ENCODE assay signal across 8 mouse cellular contexts in genomic region chr5:123906976-123907630, GRCm38 (mm10). TPM values are rescaled to one million over a fixed set of nuclear protein-coding genes. Genes with fewer than 3 reads are reported as not detected.
A peak's percentile ranks its signal among the peaks of the same experiment; 100 is the strongest.
DNase-seq lines count a peak whose midpoint lies in the region; ATAC-seq and TF ChIP-seq lines count a peak whose summit lies in the region.

Gene Denr (plus strand): TSS chr5:123907175.

- H3K27me3 ChIP-seq in heart, embryonic 11.5 days (ENCODE audit: control insufficient read depth, insufficient read depth, low read length) = no peaks in the 10 kb centered on the region
- no peaks in the 10 kb centered on the region for H3K27me3 ChIP-seq in kidney, embryonic 16.5 days (ENCODE audit: insufficient read depth, low read length)
- no peaks in the 10 kb centered on the region for H3K27me3 ChIP-seq in liver, adult 2 months (ENCODE audit: control insufficient read depth, insufficient read depth, low read length)
- H3K27me3 ChIP-seq in myocyte (ENCODE audit: control insufficient read depth, insufficient read depth, insufficient read length) = no peaks in the 10 kb centered on the region
- H3K27me3 ChIP-seq in splenic B cell, adult 2 months (ENCODE audit: control insufficient read depth, insufficient read depth, low read length, poor library complexity, severe bottlenecking) = no peaks in the 10 kb centered on the region

- no peaks in the 10 kb centered on the region for H3K9me3 ChIP-seq in heart, embryonic 11.5 days (replicated peaks; ENCODE audit: control insufficient read depth, low read length)
- no peaks in the 10 kb centered on the region for H3K9me3 ChIP-seq in kidney, embryonic 16.5 days (ENCODE audit: low read length)

- peaks cover 37% of the 10 kb centered on the region for H3K4me1 ChIP-seq in bone marrow macrophage, adult 2 months (ENCODE audit: control insufficient read depth, insufficient read depth, low read length)
- peaks cover 12% of the 10 kb centered on the region for H3K4me1 ChIP-seq in embryonic fibroblast, embryonic 13.5 days (ENCODE audit: control insufficient read depth, insufficient read depth, low read length)
- peaks cover 12% of the 10 kb centered on the region for H3K4me1 ChIP-seq in heart, embryonic 11.5 days (ENCODE audit: control insufficient read depth, insufficient read depth, low read length)
- peaks cover 14% of the 10 kb centered on the region for H3K4me1 ChIP-seq in kidney, embryonic 16.5 days (ENCODE audit: insufficient read depth, low read length)
- H3K4me1 ChIP-seq in liver, adult 2 months (ENCODE audit: control insufficient read depth, insufficient read depth, low read length) = peaks cover 7% of the 10 kb centered on the region

- H3ac ChIP-seq in myocyte (ENCODE audit: control insufficient read depth, insufficient read length) = peak within 1 kb of the TSS; percentile 71

- TF ChIP-seq CTCF in bone marrow macrophage, adult 2 months (IDR thresholded peaks at IDR 0.05; ENCODE audit: low read depth, low read length) = peak; percentile 76
- peak; percentile 87 for TF ChIP-seq CTCF in embryonic fibroblast, embryonic 13.5 days (IDR thresholded peaks at IDR 0.05; ENCODE audit: borderline replicate concordance, insufficient read depth, low read length)
- peak; percentile 95 for TF ChIP-seq CTCF in liver, adult 2 months (IDR thresholded peaks at IDR 0.05; ENCODE audit: low read depth, low read length)

- H3K36me3 ChIP-seq in heart, embryonic 11.5 days (ENCODE audit: control insufficient read depth, insufficient read depth, low read length) = peaks cover 14% of the 10 kb centered on the region
- H3K36me3 ChIP-seq in kidney, embryonic 16.5 days (ENCODE audit: insufficient read depth, low read length) = peaks cover 33% of the 10 kb centered on the region
- H3K36me3 ChIP-seq in liver, adult 2 months (ENCODE audit: control insufficient read depth, insufficient read depth, low read length) = peaks cover 6% of the 10 kb centered on the region; the same call in 1 of the 2 replicates
- H3K36me3 ChIP-seq in myocyte (ENCODE audit: control insufficient read depth, insufficient read depth) = peaks cover 22% of the 10 kb centered on the region
- H3K36me3 ChIP-seq in splenic B cell, adult 2 months (ENCODE audit: control insufficient read depth, insufficient read depth, low read length, poor library complexity, severe bottlenecking) = peaks cover 7% of the 10 kb centered on the region; the same call in 1 of the 2 replicates

- H3K27ac ChIP-seq in bone marrow macrophage, adult 2 months (ENCODE audit: insufficient read depth, low read depth, low read length) = peak within 1 kb of the TSS; percentile 78
- H3K27ac ChIP-seq in embryonic fibroblast, embryonic 13.5 days (ENCODE audit: insufficient read depth, low read length) = peak within 1 kb of the TSS; percentile 86
- H3K27ac ChIP-seq in heart, embryonic 11.5 days (ENCODE audit: low read depth, low read length) = peak within 1 kb of the TSS; percentile 89
- H3K27ac ChIP-seq in kidney, embryonic 16.5 days (ENCODE audit: low read length) = peak within 1 kb of the TSS; percentile 25
- H3K27ac ChIP-seq in liver, adult 2 months (replicated peaks; ENCODE audit: insufficient read depth, low read depth, low read length) = peak within 1 kb of the TSS; percentile 56

- peak within 1 kb of the TSS; percentile 99 for H3K9ac ChIP-seq in heart, embryonic 11.5 days (ENCODE audit: low read depth, low read length)
- peak within 1 kb of the TSS; percentile 90 for H3K9ac ChIP-seq in kidney, embryonic 16.5 days (replicated peaks; ENCODE audit: low read length)
- peak within 1 kb of the TSS; percentile 93 for H3K9ac ChIP-seq in liver, adult 2 months (ENCODE audit: low read depth, low read length)

- peak; percentile 91 for ATAC-seq in heart, embryonic 11.5 days (replicated peaks; ENCODE audit: insufficient number of reproducible peaks, low FRiP score, low TSS enrichment)
- ATAC-seq in kidney, embryonic 16.5 days (ENCODE audit: low FRiP score, low TSS enrichment) = peak; percentile 98

- TF ChIP-seq POLR2A in bone marrow macrophage, adult 2 months (IDR thresholded peaks at IDR 0.05; ENCODE audit: borderline replicate concordance, low read depth, low read length) = no peak
- TF ChIP-seq POLR2A in embryonic fibroblast, embryonic 13.5 days (IDR thresholded peaks at IDR 0.05; ENCODE audit: low read depth, low read length) = peak; percentile 90
- peak; percentile 83 for TF ChIP-seq POLR2A in liver, adult 2 months (IDR thresholded peaks at IDR 0.05; ENCODE audit: extremely low read depth, insufficient read depth, low read length)
- TF ChIP-seq POLR2A in myocyte (IDR thresholded peaks at IDR 0.05; ENCODE audit: insufficient read length, low read depth) = peak; percentile 97

- peak; percentile 99 for DNase-seq in A20 (ENCODE audit: low read depth, low spot score)
- peak; percentile 77 for DNase-seq in liver, adult 2 months (ENCODE audit: extremely low read depth, low read depth, low spot score)
- peak; percentile 99 for DNase-seq in splenic B cell, adult 2 months (ENCODE audit: low read depth, low spot score)

- peak within 1 kb of the TSS; percentile 96 for H3K4me3 ChIP-seq in bone marrow macrophage, adult 2 months (ENCODE audit: insufficient read depth, low read length)
- peak within 1 kb of the TSS; percentile 93 for H3K4me3 ChIP-seq in embryonic fibroblast, embryonic 13.5 days (ENCODE audit: insufficient read depth, low read length)
- H3K4me3 ChIP-seq in heart, embryonic 11.5 days (ENCODE audit: low read depth, low read length) = peak within 1 kb of the TSS; percentile 84
- H3K4me3 ChIP-seq in kidney, embryonic 16.5 days (ENCODE audit: low read length) = peak within 1 kb of the TSS; percentile 80
- H3K4me3 ChIP-seq in liver, adult 2 months (ENCODE audit: insufficient read depth, low read depth, low read length) = peak within 1 kb of the TSS; percentile 96
- peak within 1 kb of the TSS; percentile 88 for H3K4me3 ChIP-seq in myocyte

- peak within 1 kb of the TSS; percentile 98 for H3K4me2 ChIP-seq in heart, embryonic 11.5 days
- peak within 1 kb of the TSS; percentile 96 for H3K4me2 ChIP-seq in kidney, embryonic 16.5 days (replicated peaks; ENCODE audit: low read depth, low read length)
- H3K4me2 ChIP-seq in myocyte (ENCODE audit: low read depth) = peak within 1 kb of the TSS; percentile 84

- peaks cover 22% of the 10 kb centered on the region; the same call in 1 of the 2 replicates for H3K79me2 ChIP-seq in liver, adult 2 months (ENCODE audit: control insufficient read depth, insufficient read depth, low read length)
- H3K79me2 ChIP-seq in myocyte (ENCODE audit: control insufficient read depth, insufficient read depth) = peaks cover 50% of the 10 kb centered on the region

- under 1% methylated on average over 61 of the region's 61 CpGs for WGBS in heart, embryonic 11.5 days (ENCODE audit: insufficient replicate concordance)
- WGBS in kidney, embryonic 16.5 days = under 1% methylated on average over 57 of the region's 61 CpGs
- WGBS in liver, adult 2 months = under 1% methylated on average over 61 of the region's 61 CpGs

TF ChIP-seq in myocyte, 11 proteins besides CTCF, POLR2A, EP300 and RAD21:
- TF ChIP-seq USF1 (IDR thresholded peaks at IDR 0.05; ENCODE audit: low read depth) (no peak), POLR2AphosphoS2 (IDR thresholded peaks at IDR 0.05; ENCODE audit: insufficient read length, low read depth) (peak; percentile 92), MYOD1 (IDR thresholded peaks at IDR 0.05; ENCODE audit: control insufficient read depth in 1 of 3, insufficient read length in 2 of 3, low read depth in 2 of 3) (peak in 1 of 3 experiments; percentile 58)
TF ChIP-seq in myocyte: peak in this region for 2.

RNA-seq across cellular contexts. Expression of gene Denr, which starts in this region (rescaled TPM):
- 51.8 and 58.3 TPM in 2 replicates for polyA plus RNA-seq in bone marrow macrophage, adult 2 months (2012; ENCODE audit: insufficient read depth, insufficient read length, missing spikeins)
- polyA plus RNA-seq in embryonic fibroblast, embryonic 13.5 days (2011; ENCODE audit: insufficient read length, low read depth, missing spikeins) = 110 and 137 TPM in 2 replicates
- polyA plus RNA-seq in heart, embryonic 11.5 days (2014; fragmentation: Nextera tagmentation; extraction: Ambion mirVana) = 104 and 110 TPM in 2 replicates
- polyA plus RNA-seq in kidney, embryonic 16.5 days (2015; fragmentation: Nextera tagmentation; extraction: Ambion mirVana) = 107 and 124 TPM in 2 replicates
- total RNA-seq in liver, adult 2 months (2014; rRNA removed) = 12.5 and 15.5 TPM in 2 replicates
- 27.5 and 37.9 TPM in 2 replicates for polyA plus RNA-seq in liver, adult 2 months (2012; rRNA removed)
- polyA plus RNA-seq in myocyte (2012; fragmentation: generic; extraction: Trizol) = 38.0 TPM

Comparison
In these comparisons a context has a peak if more than half of its experiments do, and no peak if none do; other contexts are left out.
1. Peak in every context shown above with its lines: DNase-seq, ATAC-seq, H3K4me3 ChIP-seq and H3K27ac ChIP-seq.
2. H3K27ac ChIP-seq: peak in every context shown above with its lines; median percentile 89 in heart, embryonic 11.5 days; 86 in embryonic fibroblast, embryonic 13.5 days; 78 in bone marrow macrophage, adult 2 months; 56 in liver, adult 2 months; 25 in kidney, embryonic 16.5 days.